Mouse (Mus musculus): ENCODE results near the gene Pde4b. TPM values are rescaled to one million over a fixed set of nuclear protein-coding genes. Genes with fewer than 3 reads are reported as not detected.
A peak's percentile ranks its signal among the peaks of the same experiment; 100 is the strongest.

Gene Pde4b
- polyA plus RNA-seq, 1 experiment from 2014 or later: 6.2 TPM

GRCm38 (mm10) chr4:102538793-102539192 lies 451.4 kb downstream of the Pde4b start:
- Histone ChIP-seq H3K4me3 (no peak overlapping the region), H3K4me1 (no peaks in the 10 kb centered on the region), H3K27ac (no peak overlapping the region), H3K9me3 (replicated peaks) (no peaks in the 10 kb centered on the region), H3K27me3 (ENCODE audit: low read depth, poor library complexity, severe bottlenecking) (no peaks in the 10 kb centered on the region), H3K36me3 (no peaks in the 10 kb centered on the region)
- no peak for DNase-seq (ENCODE audit: low spot score)
- 85% methylated on average over 2 of the region's 2 CpGs for WGBS

GRCm38 (mm10) chr4:102539598-102540180 lies 452.3 kb downstream of the Pde4b start:
- Histone ChIP-seq H3K4me3 (no peak overlapping the region), H3K4me1 (no peaks in the 10 kb centered on the region), H3K36me3 (no peaks in the 10 kb centered on the region), H3K27me3 (ENCODE audit: low read depth, poor library complexity, severe bottlenecking) (no peaks in the 10 kb centered on the region), H3K9me3 (replicated peaks) (no peaks in the 10 kb centered on the region), H3K27ac (no peak overlapping the region)
- DNase-seq (ENCODE audit: low spot score): no peak
- 85% methylated on average over 5 of the region's 5 CpGs for WGBS

GRCm38 (mm10) chr4:102542976-102543375 lies 455.6 kb downstream of the Pde4b start:
- H3K4me3 ChIP-seq: no peak overlapping the region
- no peak for DNase-seq (ENCODE audit: low spot score)
- H3K27me3 ChIP-seq (ENCODE audit: low read depth, poor library complexity, severe bottlenecking): no peaks in the 10 kb centered on the region
- no peaks in the 10 kb centered on the region for H3K36me3 ChIP-seq
- H3K9me3 ChIP-seq (replicated peaks): no peaks in the 10 kb centered on the region
- no peak overlapping the region for H3K27ac ChIP-seq
- 92% methylated on average over 3 of the region's 3 CpGs for WGBS
- H3K4me1 ChIP-seq: no peaks in the 10 kb centered on the region

GRCm38 (mm10) chr4:102545226-102545625 lies 457.9 kb downstream of the Pde4b start:
- Histone ChIP-seq H3K9me3 (replicated peaks) (no peaks in the 10 kb centered on the region), H3K36me3 (no peaks in the 10 kb centered on the region), H3K4me1 (no peaks in the 10 kb centered on the region), H3K27me3 (ENCODE audit: low read depth, poor library complexity, severe bottlenecking) (no peaks in the 10 kb centered on the region), H3K4me3 (no peak overlapping the region), H3K27ac (no peak overlapping the region)
- DNase-seq (ENCODE audit: low spot score): no peak
- 88% methylated on average over 4 of the region's 4 CpGs for WGBS

GRCm38 (mm10) chr4:102555566-102555965 lies 468.2 kb downstream of the Pde4b start:
- Histone ChIP-seq H3K4me3 (no peak overlapping the region), H3K27ac (no peak overlapping the region), H3K9me3 (replicated peaks) (no peaks in the 10 kb centered on the region), H3K36me3 (no peaks in the 10 kb centered on the region), H3K4me1 (no peaks in the 10 kb centered on the region), H3K27me3 (ENCODE audit: low read depth, poor library complexity, severe bottlenecking) (0 out of 2 replicates have a peak, but pooled peaks cover 5% of the 10 kb centered on the region)
- WGBS: 69% methylated on average over 7 of the region's 7 CpGs
- no peak for DNase-seq (ENCODE audit: low spot score)

GRCm38 (mm10) chr4:102557006-102557405 lies 469.7 kb downstream of the Pde4b start:
- Histone ChIP-seq H3K27me3 (ENCODE audit: low read depth, poor library complexity, severe bottlenecking) (0 out of 2 replicates have a peak, but pooled peaks cover 5% of the 10 kb centered on the region), H3K9me3 (replicated peaks) (no peaks in the 10 kb centered on the region), H3K4me3 (no peak overlapping the region), H3K4me1 (no peaks in the 10 kb centered on the region), H3K36me3 (no peaks in the 10 kb centered on the region), H3K27ac (no peak overlapping the region)
- no peak for DNase-seq (ENCODE audit: low spot score)
- 76% methylated on average over 2 of the region's 2 CpGs for WGBS

- DNase-seq (ENCODE audit: low spot score): no peak
- H3K36me3 ChIP-seq: no peaks in the 10 kb centered on the region
- H3K27me3 ChIP-seq (ENCODE audit: low read depth, poor library complexity, severe bottlenecking): 0 out of 2 replicates have a peak, but pooled peaks cover 5% of the 10 kb centered on the region
- H3K4me3 ChIP-seq: no peak overlapping the region
- no peak overlapping the region for H3K27ac ChIP-seq
- no peaks in the 10 kb centered on the region for H3K4me1 ChIP-seq
- no peaks in the 10 kb centered on the region for H3K9me3 ChIP-seq (replicated peaks)
- WGBS: 86% methylated on average over 9 of the region's 9 CpGs
Observed at GRCm38 (mm10) chr4:102557508-102558220, 470.3 kb downstream of the Pde4b start.

GRCm38 (mm10) chr4:102558328-102558727 lies 471.0 kb downstream of the Pde4b start:
- H3K4me1 ChIP-seq: no peaks in the 10 kb centered on the region
- no peak overlapping the region for H3K4me3 ChIP-seq
- no peaks in the 10 kb centered on the region for H3K9me3 ChIP-seq (replicated peaks)
- no peaks in the 10 kb centered on the region for H3K36me3 ChIP-seq
- WGBS: 42% methylated on average over 3 of the region's 3 CpGs
- no peak overlapping the region for H3K27ac ChIP-seq
- H3K27me3 ChIP-seq (ENCODE audit: low read depth, poor library complexity, severe bottlenecking): 0 out of 2 replicates have a peak, but pooled peaks cover 5% of the 10 kb centered on the region
- DNase-seq (ENCODE audit: low spot score): no peak

GRCm38 (mm10) chr4:102560676-102561280 lies 473.4 kb downstream of the Pde4b start:
- DNase-seq (ENCODE audit: low spot score): no peak
- Histone ChIP-seq H3K36me3 (no peaks in the 10 kb centered on the region), H3K4me1 (peaks cover 2% of the 10 kb centered on the region), H3K27me3 (ENCODE audit: low read depth, poor library complexity, severe bottlenecking) (no peaks in the 10 kb centered on the region), H3K27ac (no peak overlapping the region), H3K4me3 (no peak overlapping the region), H3K9me3 (replicated peaks) (no peaks in the 10 kb centered on the region)
- 89% methylated on average over 12 of the region's 12 CpGs for WGBS

GRCm38 (mm10) chr4:102563273-102563855 lies 476.0 kb downstream of the Pde4b start:
- no peaks in the 10 kb centered on the region for H3K9me3 ChIP-seq (replicated peaks)
- peaks cover 20% of the 10 kb centered on the region for H3K4me1 ChIP-seq
- H3K27ac ChIP-seq: no peak overlapping the region
- WGBS: 89% methylated on average over 9 of the region's 9 CpGs
- DNase-seq (ENCODE audit: low spot score): peak; percentile 13
- no peaks in the 10 kb centered on the region for H3K36me3 ChIP-seq
- no peak overlapping the region for H3K4me3 ChIP-seq
- H3K27me3 ChIP-seq (ENCODE audit: low read depth, poor library complexity, severe bottlenecking): 0 out of 2 replicates have a peak, but pooled peaks cover 6% of the 10 kb centered on the region

GRCm38 (mm10) chr4:102564286-102564685 lies 476.9 kb downstream of the Pde4b start:
- WGBS: 89% methylated on average over 3 of the region's 3 CpGs
- H3K36me3 ChIP-seq: no peaks in the 10 kb centered on the region
- H3K4me3 ChIP-seq: no peak overlapping the region
- H3K4me1 ChIP-seq: peaks cover 29% of the 10 kb centered on the region
- H3K9me3 ChIP-seq (replicated peaks): no peaks in the 10 kb centered on the region
- no peak for DNase-seq (ENCODE audit: low spot score)
- H3K27ac ChIP-seq: no peak overlapping the region
- H3K27me3 ChIP-seq (ENCODE audit: low read depth, poor library complexity, severe bottlenecking): 0 out of 2 replicates have a peak, but pooled peaks cover 8% of the 10 kb centered on the region

- Histone ChIP-seq H3K27me3 (ENCODE audit: low read depth, poor library complexity, severe bottlenecking) (0 out of 2 replicates have a peak, but pooled peaks cover 10% of the 10 kb centered on the region), H3K9me3 (replicated peaks) (no peaks in the 10 kb centered on the region), H3K4me1 (peaks cover 44% of the 10 kb centered on the region), H3K36me3 (no peaks in the 10 kb centered on the region), H3K27ac (no peak overlapping the region), H3K4me3 (no peak overlapping the region)
- WGBS: 32% methylated on average over 1 of the region's 1 CpGs
- peak; percentile 17 for DNase-seq (ENCODE audit: low spot score)
Observed at GRCm38 (mm10) chr4:102566421-102566820, 479.1 kb downstream of the Pde4b start.

GRCm38 (mm10) chr4:102567111-102567510 lies 479.8 kb downstream of the Pde4b start:
- Histone ChIP-seq H3K4me3 (no peak overlapping the region), H3K36me3 (no peaks in the 10 kb centered on the region), H3K27me3 (ENCODE audit: low read depth, poor library complexity, severe bottlenecking) (peaks cover 17% of the 10 kb centered on the region; the same call in 1 of the 2 replicates), H3K4me1 (peaks cover 44% of the 10 kb centered on the region), H3K9me3 (replicated peaks) (no peaks in the 10 kb centered on the region), H3K27ac (no peak overlapping the region)
- peak; percentile 18 for DNase-seq (ENCODE audit: low spot score)
- WGBS: 60% methylated on average over 2 of the region's 2 CpGs
